Mouse (Mus musculus): ENCODE results near the gene Zkscan8. TPM values are rescaled to one million over a fixed set of nuclear protein-coding genes. Genes with fewer than 3 reads are reported as not detected.

Gene Zkscan8
- total RNA-seq, 2 experiments from 2014 or later, result 27.8 to 30.2 TPM

Other genes with a start within 250 kb of the Zkscan8 start
- gene Gpx5, start 238.4 kb downstream of the Zkscan8 start, total RNA-seq (2021), result not detected
- under 1 TPM in 1 of 2 experiments, not detected in 1; 0.81 TPM for gene Gpx6, start 219.0 kb downstream of the Zkscan8 start, total RNA-seq (2021)
- not detected for gene Olfr1367, start 184.2 kb downstream of the Zkscan8 start, total RNA-seq (2021)
- 10 to 100 TPM; 12.0 to 13.0 TPM for gene Zscan12, start 168.3 kb downstream of the Zkscan8 start, total RNA-seq (2021)
- gene Zkscan3, start 128.4 kb downstream of the Zkscan8 start, total RNA-seq (2021), result 10 to 100 TPM; 67.9 to 68.8 TPM
- under 1 TPM; 0.90 to 0.95 TPM for gene Pgbd1, start 90.1 kb downstream of the Zkscan8 start, total RNA-seq (2021)
- gene Zscan26, start 77.4 kb downstream of the Zkscan8 start, total RNA-seq (2021), result 10 to 100 TPM; 38.2 to 41.0 TPM
- 1 to 10 TPM; 1.8 TPM for gene Nkapl, start 62.6 kb downstream of the Zkscan8 start, total RNA-seq (2021)
- gene Zkscan4, start 52.2 kb downstream of the Zkscan8 start, total RNA-seq (2021), result 1 to 10 TPM; 6.1 to 6.5 TPM
- gene Gm10065, start 51.7 kb downstream of the Zkscan8 start, total RNA-seq (2021), result not detected
- gene AK157302, start 35.9 kb downstream of the Zkscan8 start, total RNA-seq (2021), result 1 to 10 TPM; 9.0 to 10.0 TPM
- gene Gm11273, start 29.7 kb downstream of the Zkscan8 start, total RNA-seq (2021), result 10 to 100 TPM; 83.5 to 90.6 TPM
- not detected for gene Olfr1366, start 11.7 kb upstream of the Zkscan8 start, total RNA-seq (2021)
- not detected for gene Olfr1535, start 28.8 kb upstream of the Zkscan8 start, total RNA-seq (2021)
- gene Olfr1364, start 50.6 kb upstream of the Zkscan8 start, total RNA-seq (2021), result not detected
- gene Olfr1362, start 82.9 kb upstream of the Zkscan8 start, total RNA-seq (2021), result not detected
- gene Olfr11, start 111.4 kb upstream of the Zkscan8 start, total RNA-seq (2021), result under 1 TPM in 1 of 2 experiments, not detected in 1; 0.08 TPM
- gene Olfr1361, start 132.3 kb upstream of the Zkscan8 start, total RNA-seq (2021), result not detected
- gene Olfr1360, start 146.3 kb upstream of the Zkscan8 start, total RNA-seq (2021), result not detected
- not detected for gene Olfr1359, start 167.0 kb upstream of the Zkscan8 start, total RNA-seq (2021)
- gene Hist1h2bl, start 185.0 kb upstream of the Zkscan8 start, total RNA-seq (2021), result 100 to 1,000 TPM; 453 to 539 TPM
- 100 to 1,000 TPM; 319 to 362 TPM for gene Hist1h2ai, start 185.3 kb upstream of the Zkscan8 start, total RNA-seq (2021)
- 100 to 1,000 TPM; 643 to 717 TPM for gene Hist1h3h, start 186.5 kb upstream of the Zkscan8 start, total RNA-seq (2021)
- gene Hist1h2bm, start 190.9 kb upstream of the Zkscan8 start, total RNA-seq (2021), result 100 to 1,000 TPM; 142 to 169 TPM
- 100 to 1,000 TPM in 1 of 2 experiments, 10 to 100 TPM in 1; 89.5 to 116 TPM for gene Hist1h4j, start 203.9 kb upstream of the Zkscan8 start, total RNA-seq (2021)
- 1,000 to 10,000 TPM; 1,000 to 1,309 TPM for gene Hist1h4k, start 219.4 kb upstream of the Zkscan8 start, total RNA-seq (2021)
- 100 to 1,000 TPM; 172 to 196 TPM for gene Hist1h2ak, start 222.7 kb upstream of the Zkscan8 start, total RNA-seq (2021)
- gene Hist1h2bn, start 223.0 kb upstream of the Zkscan8 start, total RNA-seq (2021), result 100 to 1,000 TPM; 256 to 306 TPM
- gene Hist1h1b, start 249.5 kb upstream of the Zkscan8 start, total RNA-seq (2021), result 100 to 1,000 TPM; 315 to 390 TPM